Mouse (Mus musculus) CH12F3 (cell line): ENCODE measurements at regions not wholly inside any gene's neighbourhood (a gene's known extent, or its start where the extent isn't known, plus 50 kb on each side); places are given as distances from the start of the nearest gene placed in this dataset.

ENCODE experiments used
- in situ Hi-C: fragments of 300-500 bp; cut with MboI; formaldehyde crosslinking; loops from 2 replicates; pipeline ENCODE4 v1.14.3; 2020; ENCODE audit warnings: low sequenced_read_pairs

DNA sequence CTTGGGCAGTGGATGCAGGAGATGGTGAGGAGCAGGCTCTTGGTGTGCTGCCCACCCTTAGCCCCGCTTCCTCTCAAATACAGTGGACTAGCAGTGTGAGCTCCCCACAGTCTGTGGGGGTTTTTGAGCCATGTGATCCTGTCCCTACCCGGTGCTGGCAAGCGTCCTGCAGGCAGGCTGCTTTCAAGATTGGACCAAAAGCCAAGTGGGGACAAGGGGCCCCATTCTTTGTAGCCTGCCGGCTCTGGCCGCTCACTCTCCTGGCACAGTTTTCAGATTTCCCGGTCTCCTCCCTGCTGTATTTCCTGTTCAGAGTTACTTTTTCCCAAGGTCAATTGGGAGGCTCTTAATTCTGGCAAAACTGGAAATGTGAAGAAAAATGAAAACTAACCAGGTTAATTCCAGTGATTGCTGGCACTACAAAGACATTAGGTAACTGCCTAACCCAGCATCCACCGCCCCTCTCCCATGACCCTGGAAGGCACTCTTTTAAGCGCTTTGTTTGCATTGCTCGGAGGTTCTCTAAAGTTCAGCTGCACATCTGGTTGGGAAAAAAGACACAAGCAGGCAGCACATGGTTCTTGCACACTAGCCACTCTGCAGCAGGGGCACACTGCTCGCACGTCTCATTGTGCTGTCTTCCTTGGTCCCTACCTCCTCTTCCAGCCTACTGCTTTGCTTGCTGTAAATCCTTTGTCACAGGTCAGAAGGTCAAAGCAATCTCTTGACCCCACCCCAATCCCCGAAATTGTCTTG, 105.6 kb downstream of the Rassf10 start:
- in situ Hi-C loops: no loop called here

DNA sequence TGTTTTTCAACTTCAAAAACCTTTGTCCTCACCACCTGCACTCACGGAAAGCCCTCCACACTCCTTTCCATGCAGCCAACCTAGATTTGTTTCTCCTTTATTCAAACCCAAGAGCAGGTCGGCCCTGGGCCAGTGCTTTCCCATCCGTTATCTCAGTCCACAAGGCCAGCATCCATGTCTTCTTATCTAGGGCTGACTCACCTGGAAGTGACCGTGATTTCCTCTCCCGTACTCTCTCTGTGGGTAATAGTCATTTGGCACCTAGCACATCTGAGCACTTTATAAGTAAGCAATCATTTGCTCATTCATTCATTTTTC, 106.2 kb downstream of the Rassf10 start:
- in situ Hi-C loops: no loop called here

DNA sequence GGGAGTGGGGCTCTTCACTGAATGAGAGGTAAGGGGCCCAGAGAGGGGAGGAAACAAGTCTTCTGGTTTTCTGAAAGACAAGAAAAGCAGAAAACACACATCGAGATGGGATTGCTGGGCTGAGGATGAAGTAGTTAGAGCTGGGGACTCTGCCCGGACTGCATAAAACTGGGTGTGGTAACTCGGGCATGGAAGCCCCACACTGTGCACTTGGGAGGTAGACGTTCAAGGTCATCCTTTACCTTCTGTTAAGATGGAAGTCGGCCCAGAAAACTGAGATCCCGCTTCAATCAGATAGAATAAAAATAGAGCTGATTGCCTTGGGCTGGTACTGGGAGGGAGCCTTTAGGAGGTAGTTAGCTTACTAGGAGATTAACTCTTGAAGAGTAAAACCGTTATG, 107.2 kb downstream of the Rassf10 start:
- in situ Hi-C loops: no loop called here

DNA sequence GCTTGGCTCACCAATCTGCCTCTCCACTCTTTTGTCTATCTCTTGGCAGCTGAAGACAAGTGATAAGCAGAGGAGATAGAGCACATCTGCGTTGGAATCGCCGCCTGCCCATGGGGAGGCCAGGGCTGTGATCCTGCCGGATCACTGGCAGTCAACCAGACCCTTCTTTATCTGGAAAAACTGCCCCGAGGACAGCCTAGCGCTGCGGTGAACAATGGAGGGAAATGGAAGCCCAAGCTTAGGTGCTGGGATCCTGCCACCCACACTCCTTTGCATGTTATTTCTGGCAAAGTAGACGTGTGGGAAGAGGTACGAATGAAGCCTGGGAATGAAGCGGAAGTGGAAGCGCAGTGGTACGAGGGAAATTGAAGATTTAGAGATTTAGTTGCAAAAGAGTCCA, 112.8 kb downstream of the Rassf10 start:
- in situ Hi-C loops: no loop called here

DNA sequence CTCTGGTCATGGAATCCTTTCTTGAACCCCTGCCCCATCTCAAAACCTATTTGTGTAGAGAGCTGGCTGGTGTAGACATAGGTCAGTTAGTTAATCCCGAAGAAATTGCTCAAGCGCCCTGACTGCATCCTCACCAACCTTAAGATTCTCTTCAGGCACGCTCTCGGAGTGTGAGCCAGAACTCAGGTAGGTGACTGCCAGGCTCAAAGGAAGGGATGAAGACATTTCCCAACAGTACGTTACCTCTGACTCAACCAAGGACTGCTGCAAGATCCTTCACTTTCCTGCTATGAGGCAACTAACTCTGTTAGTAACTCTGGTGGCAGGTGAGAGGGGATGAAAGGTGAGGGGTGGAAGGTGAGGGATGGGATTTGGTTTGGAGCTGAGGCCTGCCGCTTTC, 114.5 kb downstream of the Rassf10 start:
- in situ Hi-C loops: no loop called here

DNA sequence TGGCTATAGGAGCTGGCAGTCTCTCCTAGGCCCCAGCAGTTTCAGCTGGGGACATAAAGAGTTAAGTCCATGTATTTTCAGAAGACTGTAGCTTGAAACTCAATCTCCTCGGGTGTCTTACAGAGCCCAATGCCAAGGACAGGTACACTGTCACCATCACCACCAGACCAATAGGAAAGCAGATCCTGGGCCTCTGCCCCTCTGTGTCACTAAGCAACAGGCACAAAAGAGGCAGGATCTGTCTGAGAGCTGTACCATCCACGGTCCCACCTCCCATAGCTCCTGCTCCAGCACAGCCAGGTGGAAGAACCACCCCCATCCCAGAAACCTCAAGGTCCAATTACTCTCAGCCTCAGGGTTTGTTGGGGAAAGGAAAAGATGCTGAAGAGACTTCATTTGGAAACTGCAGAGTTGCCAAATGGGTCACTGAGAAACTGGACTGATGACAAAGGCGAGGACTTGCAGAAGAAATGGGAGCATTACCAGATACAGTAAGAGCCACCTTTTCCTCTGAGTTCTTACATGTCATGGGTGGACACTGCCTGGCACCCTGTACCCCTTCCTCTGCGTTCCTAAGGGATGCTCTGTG, 115.7 kb downstream of the Rassf10 start:
- in situ Hi-C loops: no loop called here

DNA sequence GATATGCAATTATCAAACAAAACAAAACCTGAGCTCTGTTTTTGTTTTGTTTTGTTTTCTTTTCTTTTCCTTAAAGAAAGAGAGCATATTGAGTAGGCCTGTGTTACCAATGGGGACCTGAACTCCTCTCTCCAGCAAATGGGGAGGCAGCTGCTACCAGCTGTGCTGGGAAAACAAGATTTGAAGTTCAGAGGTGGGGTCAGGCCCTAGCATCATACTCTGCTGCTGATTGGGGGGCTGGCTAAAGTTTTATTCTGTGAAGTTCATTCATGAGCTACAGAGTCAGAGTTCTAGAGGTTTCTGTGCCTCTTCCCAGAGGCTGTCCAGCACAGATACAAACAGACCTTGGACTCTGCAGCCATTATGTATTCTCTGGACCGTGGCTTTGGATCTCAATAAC, 117.7 kb downstream of the Rassf10 start:
- in situ Hi-C loops: no loop called here

DNA sequence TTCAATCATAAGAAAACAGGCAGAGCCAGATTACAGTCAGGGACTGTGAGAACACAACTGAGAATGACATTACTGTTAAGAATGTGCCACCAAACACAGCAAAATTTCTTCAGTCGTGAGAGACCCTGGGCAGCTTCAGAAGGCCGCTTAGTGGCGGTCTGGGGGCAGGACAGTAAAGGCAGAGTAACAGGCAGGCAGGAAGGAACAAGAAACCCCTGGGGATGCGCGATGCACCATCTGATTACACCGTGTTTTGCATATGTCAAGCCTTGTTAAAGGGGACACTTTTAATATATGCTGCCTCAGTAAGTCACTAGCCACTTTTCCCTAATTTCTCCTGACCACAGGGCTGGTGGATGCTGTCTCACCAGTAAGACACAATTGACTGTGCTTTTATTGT, 120.0 kb downstream of the Rassf10 start:
- in situ Hi-C loops: no loop called here

DNA sequence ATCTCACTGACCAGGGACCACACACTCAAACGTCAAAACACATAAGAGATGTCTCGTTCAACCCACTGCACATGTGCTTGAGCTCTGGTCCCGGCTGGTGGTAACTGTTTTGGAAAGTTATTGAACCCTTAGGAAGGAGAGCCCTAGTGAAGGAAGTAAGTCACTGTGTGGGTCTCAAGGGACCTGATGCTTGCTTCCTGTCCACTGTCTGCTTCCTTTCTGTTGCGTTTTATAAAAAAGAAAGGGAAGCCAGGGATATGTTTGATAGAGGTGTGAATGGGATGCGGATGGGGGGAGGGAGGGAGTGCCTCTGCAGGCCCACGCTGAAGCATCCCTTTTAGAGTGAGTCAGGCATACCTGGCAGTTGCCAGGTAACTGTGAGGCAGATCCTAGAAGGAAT, 121.6 kb downstream of the Rassf10 start:
- in situ Hi-C loops: no loop called here

DNA sequence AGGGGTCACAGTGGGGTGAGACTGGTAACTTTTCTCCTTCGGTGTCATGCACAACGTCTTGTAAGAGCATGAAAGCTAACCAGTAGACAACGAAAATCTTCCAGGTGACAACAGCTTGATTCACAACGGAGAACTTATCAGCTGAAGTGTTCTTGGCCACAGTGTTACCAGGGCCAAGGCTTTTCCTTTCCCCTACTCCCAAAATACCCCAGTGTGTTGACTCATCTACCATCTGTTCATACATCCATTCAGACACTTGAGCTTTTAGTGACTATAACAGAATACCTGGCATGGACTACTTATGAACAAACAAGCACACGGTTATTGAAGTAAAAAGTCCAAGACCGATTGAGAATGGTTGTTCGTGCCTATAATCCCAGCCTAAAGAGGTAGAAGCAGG, 122.5 kb downstream of the Rassf10 start:
- in situ Hi-C loops: no loop called here

DNA sequence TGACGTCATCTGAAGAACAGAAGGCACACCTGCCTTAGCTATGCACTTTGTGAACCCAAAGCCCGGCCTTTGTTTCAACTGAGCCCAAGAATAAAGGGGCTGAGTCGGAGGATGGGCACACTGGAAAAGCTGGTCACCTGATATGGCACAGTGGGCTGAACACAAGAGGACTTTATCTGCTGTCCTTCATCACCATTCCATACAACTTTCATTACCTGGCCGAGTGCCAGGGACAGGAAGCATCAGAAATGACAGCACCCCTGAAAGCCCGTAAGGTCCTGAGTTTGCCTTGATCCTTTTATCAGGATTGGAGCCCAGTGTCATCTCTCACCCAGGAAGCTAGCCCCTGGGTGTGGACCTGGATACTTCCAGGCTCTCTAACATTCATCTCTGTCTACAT, 126.1 kb upstream of the Arntl start:
- in situ Hi-C loops: no loop called here

DNA sequence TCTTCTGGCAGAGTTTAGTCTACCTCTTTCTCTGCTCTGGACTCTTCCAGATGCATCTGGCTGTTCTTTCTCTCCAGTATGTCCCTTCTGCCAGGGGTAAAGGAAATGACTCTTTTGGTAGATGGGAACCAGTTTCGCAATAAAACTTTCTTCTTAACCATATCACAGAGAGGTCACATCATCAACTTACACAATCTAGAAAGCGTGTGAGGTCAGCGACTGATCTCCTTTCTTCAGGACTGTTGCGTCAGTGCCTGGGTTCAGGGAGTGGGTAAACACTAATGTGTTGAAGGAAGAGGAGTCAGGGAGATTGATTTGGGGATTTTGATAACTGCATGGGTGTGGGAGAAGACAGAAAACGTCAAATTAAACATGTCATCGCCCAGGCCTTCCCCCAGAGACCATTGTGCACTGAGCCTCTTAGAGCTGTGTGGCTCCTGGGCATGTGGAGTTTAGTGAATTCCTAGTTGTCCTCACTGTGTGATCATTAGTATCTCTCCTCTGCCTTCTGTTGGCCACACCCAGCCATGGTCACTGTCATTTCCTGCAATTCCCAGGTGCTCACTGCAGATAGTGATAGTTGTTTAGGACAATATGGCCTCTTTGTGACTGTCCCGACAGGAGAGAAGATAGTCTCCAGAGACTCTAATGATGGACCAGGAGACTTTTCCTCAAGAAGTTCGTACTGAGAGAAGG, 122.2 kb upstream of the Arntl start:
- in situ Hi-C loops: no loop called here

DNA sequence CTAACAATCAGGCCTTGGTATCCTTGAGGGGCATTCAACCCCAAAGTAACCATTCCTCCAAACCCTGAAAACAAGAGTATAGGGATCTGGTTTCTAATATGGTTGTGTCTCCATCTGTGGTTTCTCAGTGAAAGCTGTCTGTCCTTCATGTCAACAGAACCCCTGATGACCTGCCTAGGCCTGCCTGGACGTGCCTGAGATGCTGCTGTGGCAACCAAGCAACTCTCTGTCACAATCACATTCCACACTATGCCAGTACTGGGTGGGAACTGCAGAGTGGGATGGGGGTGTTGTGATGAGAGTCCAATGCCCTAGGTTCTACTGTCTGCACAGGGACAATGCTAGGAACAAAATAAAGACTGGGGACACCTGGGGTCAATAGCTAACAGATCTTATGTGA, 121.1 kb upstream of the Arntl start:
- in situ Hi-C loops: no loop called here

DNA sequence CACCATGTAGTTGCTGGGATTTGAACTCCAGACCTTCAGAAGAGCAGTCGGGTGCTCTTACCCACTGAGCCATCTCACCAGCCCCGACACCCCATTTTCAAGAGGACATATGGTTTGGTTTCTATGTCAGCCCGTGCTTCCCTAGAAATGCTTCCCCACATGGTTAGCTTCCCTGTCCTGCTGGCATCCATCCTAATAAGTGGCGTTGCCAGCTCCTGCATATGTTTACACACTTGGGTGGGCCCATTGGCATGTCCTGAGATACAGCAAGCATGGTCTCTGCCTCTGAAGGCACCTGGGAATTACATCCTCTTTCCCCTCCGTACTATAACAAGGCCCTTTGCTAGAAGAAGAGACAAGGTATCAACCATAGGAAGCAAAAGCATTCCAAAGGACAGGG, 119.6 kb upstream of the Arntl start:
- in situ Hi-C loops: no loop called here

DNA sequence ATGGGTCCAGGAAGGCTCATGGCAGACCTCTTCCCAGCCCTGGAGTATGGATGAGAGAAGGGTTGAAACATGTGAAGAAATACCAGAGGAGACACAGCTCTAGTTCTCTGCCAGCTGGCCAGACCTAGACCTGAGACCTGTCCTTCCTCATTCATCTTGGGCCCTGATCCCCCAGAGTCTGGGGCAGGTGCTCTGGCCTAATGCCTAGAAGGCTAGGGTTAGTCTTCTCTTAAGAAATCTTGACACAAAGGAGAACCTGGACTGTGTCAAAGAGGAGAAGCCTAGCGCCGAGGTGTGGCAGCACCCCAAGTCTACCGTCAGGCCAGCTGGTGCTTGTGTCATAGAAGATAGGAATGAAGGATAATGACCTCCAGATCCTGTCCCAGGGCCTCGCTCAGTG, 118.2 kb upstream of the Arntl start:
- in situ Hi-C loops: no loop called here

DNA sequence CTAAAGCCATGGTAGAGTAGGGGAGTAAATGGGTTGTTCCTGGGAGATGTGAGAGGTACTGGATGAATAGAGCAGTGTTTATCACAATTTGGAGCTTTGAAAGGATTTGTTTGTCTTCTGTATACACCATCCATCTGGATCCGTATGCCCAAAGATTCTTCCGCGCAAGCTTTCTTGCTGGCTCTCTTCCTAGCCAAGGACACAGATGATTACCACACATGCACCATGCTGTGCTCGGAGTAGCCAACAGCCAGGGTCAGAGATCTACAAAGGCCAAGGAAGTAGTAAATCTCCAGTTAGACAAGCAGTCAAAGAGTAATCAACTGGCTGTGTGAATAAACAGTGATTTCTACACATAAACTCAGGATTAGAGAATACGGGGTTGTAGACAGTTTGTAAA, 113.3 kb upstream of the Arntl start:
- in situ Hi-C loops: no loop called here

DNA sequence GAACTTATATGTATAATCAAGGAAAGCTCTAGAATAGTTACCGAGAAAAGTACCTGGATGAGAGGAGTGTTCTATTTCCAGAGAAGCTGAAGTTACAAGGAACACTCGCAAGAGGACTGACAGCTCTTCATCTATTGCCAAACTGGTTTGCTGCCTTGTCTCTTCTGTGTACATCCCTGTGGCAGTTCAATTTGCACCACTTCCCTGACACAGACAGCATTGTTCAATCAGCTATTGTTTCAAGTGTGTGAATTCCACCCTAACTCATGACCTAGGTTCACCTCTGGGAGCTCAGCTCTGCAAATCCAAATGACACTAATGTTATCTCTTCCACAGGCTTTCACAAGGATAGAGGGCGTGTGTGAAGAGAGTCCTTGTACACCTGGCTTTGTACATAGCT, 112.2 kb upstream of the Arntl start:
- in situ Hi-C loops: no loop called here

DNA sequence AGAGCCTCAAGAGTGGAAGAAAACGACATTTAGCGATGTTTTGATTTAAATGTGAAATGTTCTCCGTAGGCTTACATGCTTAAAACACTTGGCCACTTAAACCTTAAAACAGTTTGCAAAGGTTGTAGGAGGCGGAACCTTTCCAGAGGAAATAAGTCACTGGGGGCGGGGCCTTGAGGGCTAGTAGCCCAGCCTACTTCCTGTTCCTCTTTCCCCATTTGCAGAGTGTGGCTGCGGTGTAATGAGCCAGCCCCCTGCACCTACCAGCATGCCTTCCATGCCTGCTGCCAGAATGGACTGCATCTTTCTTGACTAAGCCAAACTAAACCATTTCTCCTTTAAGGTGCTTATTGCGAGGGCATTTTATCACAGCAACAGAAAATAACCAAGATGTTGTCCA, 103.0 kb upstream of the Arntl start:
- in situ Hi-C loops: no loop called here

DNA sequence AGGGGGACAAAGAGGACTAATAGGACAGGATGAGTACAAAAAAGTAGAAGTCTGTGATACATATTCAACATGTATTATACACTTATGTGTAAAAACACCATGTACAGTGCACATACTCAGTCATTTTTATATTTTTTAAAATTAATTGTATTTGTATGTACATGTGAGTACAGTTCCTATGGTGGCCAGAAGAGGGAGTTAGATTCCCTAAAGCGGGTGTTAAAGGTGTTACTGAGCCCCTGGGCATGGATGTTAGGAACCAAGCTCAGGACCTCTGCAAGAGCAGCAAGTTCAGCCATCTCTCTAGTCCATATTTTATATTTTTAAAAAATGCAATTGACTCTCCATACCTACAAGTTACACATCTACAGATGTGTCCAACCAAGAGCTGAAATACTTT, 101.9 kb upstream of the Arntl start:
- in situ Hi-C loops: no loop called here

DNA sequence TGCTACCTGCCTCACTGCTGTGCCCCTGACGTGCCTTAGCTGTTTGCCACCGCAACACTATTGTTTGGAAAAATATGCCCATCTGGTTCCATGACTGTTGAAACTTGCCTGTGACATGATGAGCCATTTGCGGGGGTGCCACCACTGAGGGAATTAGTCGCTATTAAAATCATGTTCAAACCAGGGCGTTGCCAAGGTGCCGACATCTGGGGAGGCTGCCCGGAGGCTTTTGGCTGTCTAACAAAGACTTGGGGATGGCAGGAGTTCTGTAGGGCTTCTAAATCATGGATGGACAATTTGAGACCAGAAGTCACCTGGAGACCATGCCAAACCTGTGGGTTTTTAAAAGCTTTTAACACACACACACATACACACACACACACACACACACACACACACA, 100.5 kb upstream of the Arntl start:
- in situ Hi-C loops: no loop called here

DNA sequence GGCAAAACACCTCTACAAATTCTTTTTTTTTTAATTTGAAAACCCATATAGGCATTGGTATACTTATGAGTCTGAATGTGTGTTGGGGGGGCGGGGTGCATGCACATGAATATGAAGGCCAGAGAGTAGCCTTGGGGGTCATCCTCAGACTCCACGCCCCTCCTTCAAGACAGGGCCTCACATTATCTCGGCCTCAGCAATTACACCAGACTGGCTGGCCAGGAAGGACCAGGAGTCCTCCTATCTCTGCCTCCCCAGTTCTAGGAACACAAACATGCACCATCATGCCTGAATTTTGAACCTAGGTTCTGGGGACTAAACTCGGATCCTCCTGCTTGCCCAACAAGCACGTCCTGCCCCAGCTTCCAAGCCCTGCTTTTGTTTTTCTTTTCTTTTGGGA, 99.3 kb upstream of the Arntl start:
- in situ Hi-C loops: no loop called here

DNA sequence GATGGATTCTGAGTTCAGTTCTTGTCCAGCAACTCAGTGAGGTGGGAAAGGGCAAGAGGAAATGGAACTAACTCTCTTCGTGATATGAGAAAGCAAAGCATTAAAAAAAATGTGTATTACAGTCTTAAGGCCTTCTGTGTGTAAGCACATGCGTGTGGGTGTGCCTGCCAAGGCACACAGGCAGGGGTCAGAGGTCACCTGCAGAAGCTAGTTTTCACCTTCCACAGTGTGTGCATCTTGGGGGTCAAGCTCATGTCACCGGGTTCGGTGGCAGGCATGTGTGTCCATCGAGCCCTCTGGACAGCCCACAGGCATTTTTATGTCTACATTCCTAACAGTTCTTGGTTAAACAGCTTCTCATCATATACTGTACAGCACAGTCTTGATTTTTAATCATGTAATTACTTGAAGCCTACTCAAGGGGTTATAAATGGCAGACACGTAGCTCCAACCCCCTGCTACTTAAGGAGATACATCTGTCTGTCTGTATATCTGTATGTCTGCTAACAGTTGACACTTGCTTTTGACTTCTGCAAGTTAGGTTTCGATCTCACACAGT, 98.7 kb upstream of the Arntl start:
- in situ Hi-C loops: no loop called here
